9 mouse cellular contexts compared by ENCODE assay signal in genomic region chr3:63295657-63296231, GRCm38 (mm10). TPM values are rescaled to one million over a fixed set of nuclear protein-coding genes. Genes with fewer than 3 reads are reported as not detected.
A peak's percentile ranks its signal among the peaks of the same experiment; 100 is the strongest.
DNase-seq lines count a peak whose midpoint lies in the region; TF ChIP-seq lines count a peak whose summit lies in the region.
"Had no signal": no experiment of that assay in that cellular context is flagged by ENCODE, and none has a peak within 500 bp of the region (broad histone marks: within the 10 kb centered on the region; RNA-seq: fewer than 3 reads in every experiment).

No protein-coding gene starts in this region.

- no peak for TF ChIP-seq POLR2A in brain, embryonic 14.5 days (IDR thresholded peaks at IDR 0.05; ENCODE audit: borderline replicate concordance, extremely low read depth, insufficient read depth, insufficient read length, poor library complexity, severe bottlenecking)

- no peak for TF ChIP-seq CTCF in brain, embryonic 14.5 days (IDR thresholded peaks at IDR 0.05; ENCODE audit: borderline replicate concordance, extremely low read depth, insufficient read depth, insufficient read length)

- peak; percentile 92 for DNase-seq in R1 (ENCODE audit: low read depth, low spot score)
- DNase-seq in brain, embryonic 14.5 days (ENCODE audit: low read depth), result peak; percentile 37
- DNase-seq in forelimb bud, embryonic 11.5 days (ENCODE audit: low read depth, low spot score), result peak; percentile 54
- DNase-seq in heart, postnatal 4 days, result peak; percentile 49
- peak; percentile 23 to 32 for DNase-seq in layer of hippocampus, postnatal 36 days
- DNase-seq in lung, postnatal 25 days (ENCODE audit: low spot score), result peak; percentile 64
- peak; percentile 34 for DNase-seq in right cerebral cortex, postnatal 10 days (ENCODE audit: low spot score in 2 of 2)
- no peak for DNase-seq in adipocyte (ENCODE audit: low spot score)

RNA-seq across cellular contexts. Expression of gene Mme, which starts 54.4 kb away (rescaled TPM):
- 2.2 and 3.9 TPM in 2 replicates for polyA plus RNA-seq in brain, embryonic 14.5 days (2012; rRNA removed)
- total RNA-seq in heart, postnatal 4 days (2021), result 1 to 10 TPM; 3.5 to 4.2 TPM
- 1 to 10 TPM; 5.4 to 7.9 TPM for total RNA-seq in layer of hippocampus, postnatal 36 days (2021)
- total RNA-seq: neutrophil, adult 5-6 weeks had no signal
